Mouse (Mus musculus) splenic B cell, adult 2 months (primary cell): Measurements from ENCODE around the gene Mylk2.

Source experiments
- DNase-seq: peaks from one replicate; pipeline ENCODE4 v3.0.0-alpha.2; 2011; ENCODE audit warnings: low read depth, low spot score
- H3K27me3 ChIP-seq: 2 replicates; pipeline ENCODE4 v1.6.1; 2012; ENCODE audit warnings: mild to moderate bottlenecking, low read length, moderate library complexity, mixed read lengths; ENCODE audit not compliant: control insufficient read depth, poor library complexity, insufficient read depth, severe bottlenecking
- H3K36me3 ChIP-seq: 2 replicates; pipeline ENCODE4 v1.6.1; 2012; ENCODE audit warnings: mild to moderate bottlenecking, low read length, moderate library complexity, mixed read lengths; ENCODE audit not compliant: control insufficient read depth, poor library complexity, insufficient read depth, severe bottlenecking

The Mylk2 gene

GRCm38 (mm10) chr2:152947098-152947497 is 35.9 kb downstream of the Mylk2 start:
- H3K36me3 ChIP-seq = no peaks in the 10 kb centered on the region
- DNase-seq = no peak
- no peaks in the 10 kb centered on the region for H3K27me3 ChIP-seq

GRCm38 (mm10) chr2:152948438-152949020 is 37.4 kb downstream of the Mylk2 start:
- Histone ChIP-seq H3K27me3 (no peaks in the 10 kb centered on the region), H3K36me3 (no peaks in the 10 kb centered on the region)
- DNase-seq = no peak

- Histone ChIP-seq H3K36me3 (no peaks in the 10 kb centered on the region), H3K27me3 (no peaks in the 10 kb centered on the region)
- DNase-seq = no peak
Observed at GRCm38 (mm10) chr2:152950358-152951064, 39.4 kb downstream of the Mylk2 start.

GRCm38 (mm10) chr2:152951065-152951849 is 40.1 kb downstream of the Mylk2 start, which contains the start of gene Dusp15:
Gene Dusp15 (minus strand): TSS chr2:152951698.
- Histone ChIP-seq H3K36me3 (no peaks in the 10 kb centered on the region), H3K27me3 (no peaks in the 10 kb centered on the region)
- peak; percentile 16 for DNase-seq

GRCm38 (mm10) chr2:152951850-152952720 is 40.9 kb downstream of the Mylk2 start:
- H3K36me3 ChIP-seq = no peaks in the 10 kb centered on the region
- no peaks in the 10 kb centered on the region for H3K27me3 ChIP-seq
- no peak for DNase-seq

- Histone ChIP-seq H3K27me3 (no peaks in the 10 kb centered on the region), H3K36me3 (0 out of 2 replicates have a peak, but pooled peaks cover 1% of the 10 kb centered on the region)
- no peak for DNase-seq
Observed at GRCm38 (mm10) chr2:152958116-152958515, 47.0 kb downstream of the Mylk2 start.

GRCm38 (mm10) chr2:152962091-152962793 is 51.1 kb downstream of the Mylk2 start, which contains the start of gene Ttll9:
Gene Ttll9 (plus strand): TSS chr2:152962485.
- DNase-seq = peak; percentile 60
- no peaks in the 10 kb centered on the region for H3K27me3 ChIP-seq
- H3K36me3 ChIP-seq = 0 out of 2 replicates have a peak, but pooled peaks cover 1% of the 10 kb centered on the region

- H3K27me3 ChIP-seq = no peaks in the 10 kb centered on the region
- DNase-seq = no peak
- 0 out of 2 replicates have a peak, but pooled peaks cover 1% of the 10 kb centered on the region for H3K36me3 ChIP-seq
Observed at GRCm38 (mm10) chr2:152965555-152965954, 54.4 kb downstream of the Mylk2 start.
